Mouse (Mus musculus) C2C12 (cell line): ENCODE measurements at regions not wholly inside any gene's neighbourhood (a gene's known extent, or its start where the extent isn't known, plus 50 kb on each side); places are given as distances from the start of the nearest gene placed in this dataset.

Experiments used
- CTCF ChIP-seq: IDR thresholded peaks from one replicate; pipeline ENCODE4 v1.5.1; 2011; ENCODE audit not compliant: control insufficient read depth, insufficient read depth, insufficient read length
- MAX ChIP-seq: IDR thresholded peaks from one replicate; pipeline ENCODE4 v1.6.1; 2011; ENCODE audit warnings: mild to moderate bottlenecking, control low read depth
- MYOG ChIP-seq: IDR thresholded peaks from one replicate; pipeline ENCODE4 v1.6.1; 2011; ENCODE audit not compliant: control insufficient read depth, insufficient read length; ENCODE audit errors: extremely low read depth
- USF1 ChIP-seq: IDR thresholded peaks from one replicate; pipeline ENCODE4 v1.6.1; 2011; ENCODE audit warnings: low read depth, mild to moderate bottlenecking, control low read depth, moderate library complexity

GRCm38 (mm10) chr11:113133407-113133806 is 351.4 kb downstream of the Sox9 start:
- TF ChIP-seq CTCF, result no peak
- no peak for TF ChIP-seq USF1
- TF ChIP-seq MAX, result no peak
- TF ChIP-seq MYOG, result no peak
